Mouse (Mus musculus): ENCODE results near the gene Fam57a. TPM values are rescaled to one million over a fixed set of nuclear protein-coding genes. Genes with fewer than 3 reads are reported as not detected.

Fam57a gene
- 5.1 TPM for polyA plus RNA-seq (2014; fragmentation: Illumina TruSeq; extraction: RNeasy Lipid Tissue Mini Kit (QIAGEN cat#74804); ENCODE audit: low read depth, low replicate concordance)

DNA sequence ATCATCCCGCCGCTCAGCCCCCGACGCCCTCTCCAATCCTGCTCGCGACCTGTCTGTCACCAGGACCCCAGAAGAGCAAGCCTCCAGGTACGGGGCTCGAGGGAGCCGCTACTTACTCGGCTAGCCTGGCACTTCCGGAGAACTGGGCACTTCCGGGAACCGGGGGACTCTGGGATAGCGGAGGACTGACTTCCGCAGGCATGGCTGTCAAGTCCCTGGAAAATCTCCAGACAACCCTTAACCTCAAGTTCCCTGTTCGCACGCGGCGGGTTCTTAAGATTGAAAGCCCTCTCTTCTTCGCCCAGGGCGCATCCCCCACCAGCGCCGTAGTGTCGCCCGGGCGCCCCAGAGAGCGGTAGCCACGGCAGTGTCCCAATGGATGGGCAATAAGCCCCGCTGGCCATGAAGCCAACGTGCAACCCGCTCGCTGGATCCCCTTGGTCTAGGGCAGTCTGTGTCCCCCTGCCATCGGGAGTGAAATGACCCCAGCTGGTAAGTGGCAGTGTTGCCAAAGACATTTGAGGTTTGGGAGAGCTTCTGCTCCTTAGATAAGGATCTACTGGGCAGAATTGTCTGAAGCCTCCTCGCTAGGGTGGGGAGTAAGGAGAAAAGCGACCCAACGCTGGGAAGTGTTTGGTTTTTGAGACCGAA is at the start of gene Fam57a, which contains the start of gene Vps53:
Gene Fam57a, plus strand, starts transcription at position 177 of the 651 bp plus-strand sequence.
Gene Vps53, minus strand, starts transcription at position 153 of the 651 bp plus-strand sequence.

DNA sequence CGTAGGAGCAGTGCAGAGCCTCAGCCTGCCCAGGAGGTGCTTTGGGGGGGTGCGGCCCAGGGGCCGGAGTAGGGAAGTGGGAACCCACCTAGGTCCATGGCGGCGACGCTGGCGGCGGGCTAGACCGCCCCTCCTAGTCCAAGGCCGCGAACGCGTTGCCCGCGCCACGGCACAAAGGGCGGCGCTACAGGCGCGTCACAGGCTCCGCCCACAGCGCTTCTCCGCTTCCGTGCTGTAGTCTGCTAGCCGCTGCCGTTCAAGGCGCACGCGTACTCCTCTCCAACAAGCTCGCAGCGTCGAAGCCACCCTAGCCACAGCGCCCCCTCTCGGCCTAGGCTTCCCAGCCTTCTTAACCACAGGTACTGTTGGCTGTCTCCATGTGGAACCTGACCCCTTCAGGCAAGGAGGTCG is 37.9 kb downstream of the Fam57a start, which contains the start of the genes Dbil5 and Gemin4:
Gene Dbil5, plus strand, starts transcription at position 219 of the 411 bp plus-strand sequence.
Gene Gemin4, minus strand, starts transcription at position 275 of the 411 bp plus-strand sequence.

DNA sequence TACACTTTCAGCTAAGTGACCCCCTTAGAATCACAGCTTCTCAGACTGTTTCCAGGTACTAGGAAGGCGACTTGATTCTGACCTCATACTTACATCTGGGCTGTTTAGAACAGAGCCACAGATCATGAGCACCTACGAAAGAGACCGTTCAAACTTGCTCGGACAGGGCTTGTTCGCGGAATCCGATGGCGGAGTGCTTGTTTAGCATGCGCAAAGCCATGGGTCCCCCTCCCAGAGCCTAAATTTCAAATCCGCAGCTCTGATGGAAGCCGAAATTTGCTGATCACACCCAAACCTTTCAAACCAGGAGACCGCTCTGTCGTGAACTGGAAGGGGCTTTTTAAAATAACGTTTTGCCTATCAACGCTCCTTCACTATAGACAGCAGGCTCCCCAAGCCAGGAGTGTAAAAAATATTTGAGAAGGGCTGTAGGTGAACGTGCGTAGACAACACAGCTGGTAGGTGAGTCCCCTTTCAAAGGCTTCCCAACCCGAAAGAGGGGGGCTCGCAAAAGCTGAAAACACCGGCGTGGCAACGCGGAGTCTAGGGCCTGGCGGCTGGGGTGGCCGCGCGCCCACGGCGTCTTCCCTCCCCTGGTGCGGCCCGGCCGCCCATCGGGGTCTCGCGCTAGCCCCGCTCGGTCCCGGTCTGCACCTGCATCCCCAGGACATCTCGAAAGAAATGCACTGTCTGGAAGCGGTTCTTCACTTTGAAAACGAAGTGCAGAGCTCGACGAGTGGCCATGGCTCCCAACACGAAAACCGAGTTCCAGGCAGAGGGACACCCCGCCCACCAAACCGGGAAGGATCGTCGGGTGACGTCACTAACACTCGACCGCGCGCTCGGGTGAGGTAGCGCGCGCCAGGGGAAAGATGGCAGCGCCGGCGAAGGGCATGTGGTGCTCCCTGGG is 63.7 kb downstream of the Fam57a start, which contains the start of the genes Mrm3 and Glod4:
Gene Mrm3, plus strand, starts transcription at position 815 of the 910 bp plus-strand sequence.
Gene Glod4, minus strand, starts transcription at position 825 of the 910 bp plus-strand sequence.

Other genes starting within 250 kb of the Fam57a start
- 4.8 TPM for gene Rph3al, start 241.2 kb upstream of the Fam57a start, polyA plus RNA-seq (2014; fragmentation: Illumina TruSeq; extraction: RNeasy Lipid Tissue Mini Kit (QIAGEN cat#74804); ENCODE audit: low read depth, low replicate concordance)
- 7.0 TPM for gene 1700016K19Rik, start 179.8 kb upstream of the Fam57a start, polyA plus RNA-seq (2014; fragmentation: Illumina TruSeq; extraction: RNeasy Lipid Tissue Mini Kit (QIAGEN cat#74804); ENCODE audit: low read depth, low replicate concordance)
- 33.0 TPM for gene Rflnb, start 151.9 kb upstream of the Fam57a start, polyA plus RNA-seq (2014; fragmentation: Illumina TruSeq; extraction: RNeasy Lipid Tissue Mini Kit (QIAGEN cat#74804); ENCODE audit: low read depth, low replicate concordance)
- gene Vps53, start within 50 bp of the Fam57a start, polyA plus RNA-seq (2014; fragmentation: Illumina TruSeq; extraction: RNeasy Lipid Tissue Mini Kit (QIAGEN cat#74804); ENCODE audit: low read depth, low replicate concordance): 32.0 TPM
- gene Dbil5, start 37.9 kb downstream of the Fam57a start, polyA plus RNA-seq (2014; fragmentation: Illumina TruSeq; extraction: RNeasy Lipid Tissue Mini Kit (QIAGEN cat#74804); ENCODE audit: low read depth, low replicate concordance): 107 TPM
- 6.8 TPM for gene Gemin4, start 38.0 kb downstream of the Fam57a start, polyA plus RNA-seq (2014; fragmentation: Illumina TruSeq; extraction: RNeasy Lipid Tissue Mini Kit (QIAGEN cat#74804); ENCODE audit: low read depth, low replicate concordance)
- 7.4 TPM for gene Mrm3, start 64.0 kb downstream of the Fam57a start, polyA plus RNA-seq (2014; fragmentation: Illumina TruSeq; extraction: RNeasy Lipid Tissue Mini Kit (QIAGEN cat#74804); ENCODE audit: low read depth, low replicate concordance)
- gene Glod4, start 64.1 kb downstream of the Fam57a start, polyA plus RNA-seq (2014; fragmentation: Illumina TruSeq; extraction: RNeasy Lipid Tissue Mini Kit (QIAGEN cat#74804); ENCODE audit: low read depth, low replicate concordance): 68.5 TPM
- 26.4 TPM for gene Nxn, start 219.5 kb downstream of the Fam57a start, polyA plus RNA-seq (2014; fragmentation: Illumina TruSeq; extraction: RNeasy Lipid Tissue Mini Kit (QIAGEN cat#74804); ENCODE audit: low read depth, low replicate concordance)
- 30.0 TPM for gene Timm22, start 227.3 kb downstream of the Fam57a start, polyA plus RNA-seq (2014; fragmentation: Illumina TruSeq; extraction: RNeasy Lipid Tissue Mini Kit (QIAGEN cat#74804); ENCODE audit: low read depth, low replicate concordance)

Data from adipose tissue, adult 10 weeks (tissue).